Mouse (Mus musculus) testis, postnatal 14 days (tissue): Measurements from ENCODE around the gene Ptgr1.

ENCODE experiments used
- DNase-seq: peaks from one replicate; pipeline ENCODE4 v3.0.0; 2021; ENCODE audit warnings: low spot score

Ptgr1 gene

GRCm38 (mm10) chr4:58990609-58991434 lies 3.9 kb upstream of the Ptgr1 start:
- no peak for DNase-seq

DNA sequence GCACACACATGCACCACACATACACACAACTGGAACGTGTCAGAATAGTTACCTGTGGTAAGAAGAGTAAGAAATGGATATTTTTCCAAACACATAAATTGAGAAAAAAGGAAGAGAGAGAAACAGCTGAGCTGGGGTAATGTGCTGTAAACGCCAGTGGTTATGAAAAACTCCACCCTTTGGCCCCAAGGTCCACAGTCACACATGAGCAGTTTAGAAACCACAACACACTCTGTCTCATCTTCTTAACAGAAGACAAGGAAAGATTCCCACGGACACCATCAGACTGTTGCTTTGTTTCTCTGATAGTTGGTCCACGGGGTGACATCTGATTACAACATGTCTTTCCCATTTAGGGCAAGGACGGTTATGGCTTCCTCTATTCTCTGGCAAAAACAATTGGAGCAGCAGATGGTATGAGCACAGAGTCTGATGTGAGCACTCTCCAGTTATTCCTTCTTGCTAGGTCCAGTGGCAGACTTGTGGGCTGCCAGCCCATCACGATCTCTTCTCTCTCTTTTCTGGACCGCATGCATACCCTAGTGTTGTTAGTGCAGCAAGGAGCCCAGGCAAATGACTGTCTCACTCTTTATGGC lies 2.5 kb upstream of the Ptgr1 start:
- DNase-seq = no peak

GRCm38 (mm10) chr4:58985157-58985648 lies 1.7 kb downstream of the Ptgr1 start:
- peak; percentile 59 for DNase-seq

DNA sequence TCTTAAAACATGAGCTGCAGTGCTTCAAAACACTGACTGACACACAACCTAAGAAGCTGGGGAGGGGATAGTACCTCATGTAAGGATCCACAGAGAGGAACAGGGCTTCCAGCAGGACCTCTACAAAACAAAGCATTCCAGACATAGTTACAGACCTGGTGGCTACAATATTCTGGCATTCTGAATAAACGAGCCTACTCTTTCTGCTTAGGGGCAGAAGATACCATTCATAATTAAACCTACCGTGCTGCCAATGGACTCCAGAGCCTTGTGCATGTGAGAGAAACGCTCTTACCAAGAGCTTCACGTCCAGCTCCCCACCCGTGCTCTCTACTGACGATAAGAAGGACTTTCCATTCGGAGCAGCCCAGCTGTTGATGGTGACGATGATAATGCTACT lies 4.1 kb downstream of the Ptgr1 start:
- no peak for DNase-seq

DNA sequence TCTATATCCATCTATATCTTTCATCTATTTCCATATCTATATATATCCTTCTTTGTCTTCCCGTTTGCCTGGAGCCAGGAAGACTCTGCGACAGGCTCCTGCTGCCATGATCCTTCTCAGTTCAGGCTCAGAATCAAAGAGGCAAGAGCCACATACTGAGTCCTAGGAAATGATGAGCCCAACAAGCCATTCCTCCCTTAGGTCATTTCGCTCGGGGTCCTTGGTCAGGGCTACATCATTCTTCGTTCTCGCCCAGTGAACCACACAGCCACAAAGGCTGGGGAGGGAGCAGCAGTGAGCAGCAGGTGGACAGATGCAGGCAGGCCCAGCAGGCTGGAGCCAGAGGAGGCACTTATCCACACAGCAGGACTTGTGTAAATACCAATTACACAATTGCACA lies 5.5 kb downstream of the Ptgr1 start:
- DNase-seq = no peak

DNA sequence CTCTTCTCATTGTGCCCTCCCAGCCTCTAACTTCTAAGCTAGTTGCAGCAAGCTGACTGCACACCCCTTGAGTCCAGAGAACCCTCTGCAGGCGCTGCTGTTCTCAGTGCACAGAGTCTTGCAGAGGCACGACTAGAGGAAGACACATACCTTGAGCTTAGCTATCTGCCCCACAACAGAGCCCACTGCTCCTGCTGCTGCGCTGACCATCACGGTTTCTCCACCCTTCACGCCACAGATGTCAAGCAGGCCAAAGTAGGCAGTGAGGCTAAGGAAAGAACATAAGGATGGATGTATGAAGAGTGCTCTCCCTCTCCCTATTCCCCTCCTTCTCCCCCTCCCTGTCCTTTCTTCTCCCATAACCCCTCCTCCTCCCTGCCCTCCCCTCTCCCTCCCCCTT lies 11.2 kb downstream of the Ptgr1 start:
- DNase-seq = no peak

DNA sequence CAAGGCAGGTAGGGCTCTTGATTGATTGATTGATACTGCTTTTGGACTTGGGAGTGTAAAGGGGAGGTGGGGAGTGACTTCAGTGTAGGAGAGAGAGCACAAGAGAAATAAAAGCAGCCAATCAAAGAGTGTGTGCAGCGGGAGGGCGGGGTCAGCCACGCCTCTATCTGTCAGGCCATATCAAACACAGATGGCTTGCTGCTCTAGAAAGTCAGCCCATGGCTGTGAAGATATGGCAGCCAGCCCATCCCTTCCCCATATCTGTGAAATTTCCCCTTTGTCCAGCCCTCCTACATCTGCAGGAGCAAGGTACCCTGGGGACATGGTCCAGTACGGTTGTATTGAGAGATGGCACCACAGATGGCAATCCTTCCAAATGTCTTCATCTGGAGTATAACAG lies 16.2 kb downstream of the Ptgr1 start:
- no peak for DNase-seq

GRCm38 (mm10) chr4:58965136-58965535 lies 21.8 kb downstream of the Ptgr1 start:
- DNase-seq = peak; percentile 63

GRCm38 (mm10) chr4:58963271-58963670 lies 23.6 kb downstream of the Ptgr1 start:
- DNase-seq = no peak

- DNase-seq = no peak
Measured at GRCm38 (mm10) chr4:58961719-58962118, 25.2 kb downstream of the Ptgr1 start.

- DNase-seq = no peak
Measured at GRCm38 (mm10) chr4:58952630-58953029, 34.3 kb downstream of the Ptgr1 start.

GRCm38 (mm10) chr4:58948391-58948790 lies 38.5 kb downstream of the Ptgr1 start:
- DNase-seq = no peak

GRCm38 (mm10) chr4:58944695-58945094 lies 42.2 kb downstream of the Ptgr1 start:
- no peak for DNase-seq

GRCm38 (mm10) chr4:58944206-58944553 lies 42.7 kb downstream of the Ptgr1 start:
- DNase-seq = no peak

GRCm38 (mm10) chr4:58943420-58944205 lies 43.3 kb downstream of the Ptgr1 start, which contains the start of gene Zkscan16:
Zkscan16 (plus strand) TSS chr4:58943628.
- peak; percentile 85 for DNase-seq

- no peak for DNase-seq
Measured at GRCm38 (mm10) chr4:58942942-58943341, 44.0 kb downstream of the Ptgr1 start.

- no peak for DNase-seq
Measured at GRCm38 (mm10) chr4:58941638-58942037, 45.3 kb downstream of the Ptgr1 start.

GRCm38 (mm10) chr4:58935846-58936245 lies 51.1 kb downstream of the Ptgr1 start:
- no peak for DNase-seq

- peak; percentile 76 for DNase-seq
Measured at GRCm38 (mm10) chr4:58934746-58935476, 52.0 kb downstream of the Ptgr1 start.

GRCm38 (mm10) chr4:58934308-58934707 lies 52.6 kb downstream of the Ptgr1 start:
- DNase-seq = no peak

DNA sequence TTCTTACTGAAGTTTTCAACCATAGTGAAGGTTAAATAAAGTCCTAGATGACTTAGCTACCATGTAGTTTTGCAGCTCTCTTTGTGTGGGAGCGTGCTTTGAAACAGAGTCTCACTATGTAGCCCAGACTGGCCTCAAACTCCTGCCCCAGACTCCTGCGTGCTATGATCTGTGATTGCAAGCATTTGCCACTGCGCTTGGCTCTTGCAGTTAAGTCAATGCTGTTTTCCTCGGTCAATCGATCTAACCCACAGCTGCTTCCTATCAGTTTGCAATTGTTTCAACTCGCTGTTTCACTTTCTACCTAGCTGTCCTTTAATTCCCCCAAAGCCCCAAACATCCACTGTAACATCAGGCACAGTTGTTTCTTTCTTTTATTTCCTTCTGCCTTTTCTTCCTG lies 54.4 kb downstream of the Ptgr1 start:
- DNase-seq = peak; percentile 76

- DNase-seq = no peak
Measured at GRCm38 (mm10) chr4:58927661-58928060, 59.3 kb downstream of the Ptgr1 start.
